Mouse (Mus musculus) spleen, adult 2 months (tissue): ENCODE results near the gene Poldip3.

Experiments used
- CTCF ChIP-seq: fragments of 200-500 bp; IDR thresholded peaks from 2 replicates; pipeline ENCODE4 v1.5.1; 2011; ENCODE audit warnings: mild to moderate bottlenecking, inconsistent platforms; ENCODE audit not compliant: insufficient read depth, insufficient read length, insufficient replicate concordance; ENCODE audit errors: extremely low read depth
- POLR2A ChIP-seq: fragments of 200-500 bp; IDR thresholded peaks from 2 replicates; pipeline ENCODE4 v1.6.1; 2011; ENCODE audit warnings: low read depth, low read length, inconsistent platforms

DNA sequence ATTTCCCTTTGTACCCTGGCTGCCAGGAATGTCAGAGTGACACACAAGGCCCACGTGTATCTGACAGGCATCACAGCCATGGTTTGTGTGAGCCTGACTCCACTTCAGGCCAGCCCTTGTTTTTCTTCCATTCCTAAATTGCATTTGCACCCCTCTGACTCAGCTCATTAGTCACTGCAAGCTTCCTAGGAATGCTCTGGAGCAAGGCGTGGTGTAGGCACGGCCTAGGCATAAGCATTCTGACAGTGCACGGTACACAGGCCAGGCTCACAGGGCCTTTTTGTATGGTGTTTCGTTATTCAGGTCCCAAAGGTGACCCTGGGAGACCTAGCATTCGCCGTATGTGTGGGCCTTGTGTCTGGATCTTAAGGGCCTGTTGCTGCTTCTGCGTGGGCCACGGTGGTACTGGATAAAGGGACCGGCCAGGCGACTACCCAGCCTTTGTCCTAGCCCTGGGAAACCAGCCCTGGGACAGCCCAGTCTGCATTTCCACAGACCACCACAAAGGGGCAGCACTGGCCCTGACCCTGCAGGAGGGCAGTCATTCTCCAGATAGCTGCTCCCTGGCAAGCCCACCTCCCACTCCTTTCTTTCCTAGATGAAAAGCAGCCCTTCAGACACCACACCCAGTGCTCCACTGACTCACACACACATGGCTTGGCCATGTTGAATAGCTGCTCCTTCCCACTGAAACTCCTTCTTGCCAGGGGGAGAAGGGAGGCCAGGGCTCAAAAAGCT is 7.9 kb upstream of the Poldip3 start:
- peak; percentile 78; the same call in 1 of the 2 replicates for TF ChIP-seq CTCF
- TF ChIP-seq POLR2A: no peak
